Mouse (Mus musculus): Measurements from ENCODE around the gene Dnajc9.

The Dnajc9 gene

GRCm38 (mm10) chr14:20347991-20348541 is 40.6 kb downstream of the Dnajc9 start, which contains the start of the genes Ecd and Fam149b:
Ecd (minus strand) TSS chr14:20348121.
Fam149b (plus strand) TSS chr14:20348162.
- DNase-seq, result peak; percentile 93

- no peak for DNase-seq
Measured at GRCm38 (mm10) chr14:20347441-20347990, 41.2 kb downstream of the Dnajc9 start.

DNA sequence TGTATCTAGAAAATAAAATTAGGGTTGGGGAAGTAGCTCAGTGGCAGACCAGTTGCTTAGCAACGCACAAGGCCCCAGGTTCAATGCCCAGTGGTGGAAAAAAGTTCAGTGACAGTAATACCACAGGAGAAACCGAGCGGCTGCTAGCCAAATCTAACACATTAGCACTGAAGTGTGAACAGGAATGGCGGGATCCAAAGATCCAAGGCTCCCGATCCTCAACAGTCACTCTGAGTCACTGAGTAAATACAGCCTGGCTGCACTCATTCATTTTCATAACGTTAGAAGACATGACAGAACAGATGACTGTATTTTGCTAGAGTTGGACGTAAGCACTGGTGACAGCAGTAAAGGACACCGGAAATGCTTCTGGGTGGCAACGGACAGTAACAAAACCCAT is 42.8 kb downstream of the Dnajc9 start:
- DNase-seq, result no peak

GRCm38 (mm10) chr14:20340866-20341265 is 47.8 kb downstream of the Dnajc9 start:
- peak; percentile 73 for DNase-seq

- DNase-seq, result peak; percentile 32
Measured at GRCm38 (mm10) chr14:20340149-20340548, 48.6 kb downstream of the Dnajc9 start.

GRCm38 (mm10) chr14:20339415-20339814 is 49.3 kb downstream of the Dnajc9 start:
- no peak for DNase-seq

Data from liver (tissue).